Mouse (Mus musculus) myocyte (in vitro differentiated cells): ENCODE results near the gene Olfr1410.

ENCODE experiments used
- E2F4 ChIP-seq: IDR thresholded peaks from one replicate; pipeline ENCODE4 v1.6.1; 2011; ENCODE audit warnings: mild to moderate bottlenecking, control low read depth, moderate library complexity; ENCODE audit not compliant: insufficient read depth
- POLR2A ChIP-seq: IDR thresholded peaks from one replicate; pipeline ENCODE4 v1.6.1; 2011; ENCODE audit warnings: low read depth, mild to moderate bottlenecking, control low read depth, moderate library complexity; ENCODE audit not compliant: insufficient read length
- POLR2AphosphoS2 ChIP-seq: IDR thresholded peaks from one replicate; pipeline ENCODE4 v1.6.1; 2011; ENCODE audit warnings: low read depth, control low read depth; ENCODE audit not compliant: insufficient read length
- REST ChIP-seq: IDR thresholded peaks from one replicate; pipeline ENCODE4 v1.6.1; 2011; ENCODE audit warnings: mild to moderate bottlenecking, control low read depth, moderate library complexity; ENCODE audit not compliant: insufficient read depth, insufficient read length
- SRF ChIP-seq: IDR thresholded peaks from one replicate; pipeline ENCODE4 v1.6.1; 2011; ENCODE audit warnings: low read depth; ENCODE audit not compliant: control insufficient read depth, insufficient read length
- TCF12 ChIP-seq: IDR thresholded peaks from one replicate; pipeline ENCODE4 v1.6.1; 2011; ENCODE audit warnings: mild to moderate bottlenecking, control low read depth; ENCODE audit not compliant: poor library complexity, insufficient read depth, severe bottlenecking
- TCF3 ChIP-seq: IDR thresholded peaks from one replicate; pipeline ENCODE4 v1.6.1; 2011; ENCODE audit warnings: low read depth, control low read depth; ENCODE audit not compliant: insufficient read length
- USF1 ChIP-seq: IDR thresholded peaks from one replicate; pipeline ENCODE4 v1.6.1; 2011; ENCODE audit warnings: low read depth, mild to moderate bottlenecking, control low read depth, moderate library complexity

DNA sequence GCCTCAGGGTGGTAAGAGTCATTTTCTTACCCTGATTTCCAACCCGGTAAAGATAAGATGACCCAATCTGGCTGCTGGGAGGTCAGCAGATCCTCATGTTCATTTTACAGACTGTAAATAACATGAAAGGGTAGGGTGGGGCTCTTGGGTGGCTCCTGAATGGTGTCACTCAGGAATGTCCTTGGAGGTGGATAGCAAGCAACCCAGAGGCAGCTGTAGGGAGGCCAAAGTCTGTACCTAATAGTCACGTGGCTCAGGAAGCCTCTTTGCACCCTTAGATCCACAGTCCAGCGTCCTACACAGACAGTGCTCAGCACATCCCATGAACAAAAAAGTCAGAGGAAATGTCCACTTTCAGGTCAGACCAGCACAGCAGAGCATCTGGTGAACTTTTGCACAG, 9.6 kb upstream of the Olfr1410 start:
- TF ChIP-seq POLR2A (no peak), SRF (no peak), TCF3 (no peak), USF1 (no peak), E2F4 (no peak), POLR2AphosphoS2 (no peak), TCF12 (no peak), REST (no peak)
